Mouse (Mus musculus) kidney, embryonic 16.5 days (tissue): ENCODE measurements around the gene Tmsb15l. TPM values are rescaled to one million over a fixed set of nuclear protein-coding genes. Genes with fewer than 3 reads are reported as not detected.

Experiments used
- polyA plus RNA-seq: library from polyadenylated mRNA; unstranded; fragments of >200 nt; fragmentation: Nextera tagmentation; extraction: Ambion mirVana; gene quantifications from 2 replicates; pipeline ENCODE4 v1.2.1, GENCODE M21; 2015

Gene Tmsb15l
- polyA plus RNA-seq, 1 experiment from 2014 or later = 4.7 TPM

Other genes with a start within 250 kb of the Tmsb15l start
- gene Morf4l2, start 233.2 kb downstream of the Tmsb15l start, polyA plus RNA-seq = 557 and 569 TPM in 2 replicates
- gene Glra4, start 196.7 kb downstream of the Tmsb15l start, polyA plus RNA-seq = not detected in 2 replicates
- 3.8 and 5.0 TPM in 2 replicates for gene Plp1, start 154.2 kb downstream of the Tmsb15l start, polyA plus RNA-seq
- 0.15 and 0.21 TPM in 2 replicates for gene Rab9b, start 108.1 kb downstream of the Tmsb15l start, polyA plus RNA-seq
- gene H2bfm, start 49.5 kb downstream of the Tmsb15l start, polyA plus RNA-seq = not detected in 2 replicates
- 28.5 and 33.2 TPM in 2 replicates for gene Tmsb15b2, start 1.4 kb downstream of the Tmsb15l start, polyA plus RNA-seq
- gene Tmsb15b1, start within 50 bp of the Tmsb15l start, polyA plus RNA-seq = 21.3 and 23.7 TPM in 2 replicates
- 26.1 and 30.8 TPM in 2 replicates for gene Zcchc18, start 16.3 kb upstream of the Tmsb15l start, polyA plus RNA-seq
- 11.3 and 12.9 TPM in 2 replicates for gene Slc25a53, start 61.4 kb upstream of the Tmsb15l start, polyA plus RNA-seq
- gene Fam199x, start 72.7 kb upstream of the Tmsb15l start, polyA plus RNA-seq = 11.0 and 12.8 TPM in 2 replicates
- not detected in 2 replicates for gene Esx1, start 145.2 kb upstream of the Tmsb15l start, polyA plus RNA-seq